Mouse (Mus musculus): ENCODE measurements around the gene Tpcn2.

- TF ChIP-seq CTCF (IDR thresholded peaks at IDR 0.05; ENCODE audit: low read depth) (no peak), EP300 (IDR thresholded peaks at IDR 0.05; ENCODE audit: low read depth) (no peak)
Observed at GRCm38 (mm10) chr7:145240929-145241328, 42.9 kb downstream of the Tpcn2 start.
